Mouse (Mus musculus): ENCODE results near the gene Aasdhppt. TPM values are rescaled to one million over a fixed set of nuclear protein-coding genes. Genes with fewer than 3 reads are reported as not detected.

Gene Aasdhppt
- 30.6 and 32.2 TPM in 2 replicates for polyA plus RNA-seq (2015; fragmentation: Nextera tagmentation; extraction: Ambion mirVana)

DNA sequence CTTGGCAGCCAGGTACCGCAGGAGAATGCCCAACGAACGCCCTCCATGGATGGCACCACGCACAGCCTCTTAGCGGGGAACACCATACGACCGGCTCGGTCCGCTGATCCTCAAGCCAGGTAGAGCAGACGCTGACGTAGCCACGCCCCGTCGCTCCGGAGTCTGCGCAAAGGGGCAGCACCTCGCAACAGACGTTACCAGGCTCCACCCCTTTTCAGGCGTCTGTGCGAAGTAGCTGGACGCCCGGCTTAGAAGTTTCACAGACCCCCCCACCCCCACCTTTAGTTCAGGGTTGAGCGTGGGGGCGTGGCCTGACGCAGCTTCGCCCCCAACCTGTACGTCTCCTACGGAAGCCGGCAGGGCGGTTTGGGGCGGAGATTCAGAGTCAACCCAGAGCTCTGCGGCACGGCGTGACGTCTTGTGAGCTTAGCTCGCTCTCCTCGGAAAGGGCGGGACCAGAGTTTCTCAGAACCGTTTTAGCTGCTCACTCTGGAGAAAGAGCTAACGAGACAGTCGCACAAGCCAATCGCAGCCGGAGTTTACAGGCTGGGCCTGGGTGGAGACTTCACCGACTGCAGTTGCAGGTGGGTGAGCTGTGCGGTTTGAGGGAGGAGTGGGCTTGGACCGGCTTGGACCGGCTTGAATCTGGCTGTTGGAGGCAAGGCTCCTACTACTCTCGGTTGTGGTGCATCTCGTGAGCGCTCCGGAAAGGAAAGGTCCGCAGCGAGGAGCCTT lies at the start of gene Aasdhppt, which contains the start of gene Kbtbd3:
Aasdhppt (minus strand) TSS at position 121 of the 735 bp plus-strand sequence.
Kbtbd3 (plus strand) TSS at position 483 of the 735 bp plus-strand sequence.
- ATAC-seq (ENCODE audit: borderline replicate concordance, extremely low read depth, low FRiP score, low TSS enrichment), result peak; percentile 99
- under 1% methylated on average over 53 of the region's 53 CpGs for WGBS
- Histone ChIP-seq H3K27me3 (no peaks in the 10 kb centered on the region), H3K4me2 (peak within 1 kb of the TSS; percentile 63), H3K4me3 (peak within 1 kb of the TSS; percentile 82), H3K36me3 (no peaks in the 10 kb centered on the region), H3K4me1 (peaks cover 17% of the 10 kb centered on the region), H3K9me3 (no peaks in the 10 kb centered on the region), H3K27ac (peak within 1 kb of the TSS; percentile 83), H3K9ac (peak within 1 kb of the TSS; percentile 69)

GRCm38 (mm10) chr9:4353163-4353562 lies 43.9 kb upstream of the Aasdhppt start:
- Histone ChIP-seq H3K36me3 (no peaks in the 10 kb centered on the region), H3K27ac (no peak overlapping the region), H3K4me1 (no peaks in the 10 kb centered on the region), H3K4me2 (no peak overlapping the region), H3K4me3 (no peak overlapping the region), H3K9ac (no peak overlapping the region), H3K9me3 (no peaks in the 10 kb centered on the region), H3K27me3 (no peaks in the 10 kb centered on the region)
- ATAC-seq (ENCODE audit: borderline replicate concordance, extremely low read depth, low FRiP score, low TSS enrichment), result no peak
- 73% methylated on average over 1 of the region's 1 CpGs for WGBS

GRCm38 (mm10) chr9:4318939-4319721 lies 9.9 kb upstream of the Aasdhppt start:
- Histone ChIP-seq H3K4me3 (no peak overlapping the region), H3K9me3 (no peaks in the 10 kb centered on the region), H3K27me3 (no peaks in the 10 kb centered on the region), H3K9ac (no peak overlapping the region), H3K36me3 (no peaks in the 10 kb centered on the region), H3K27ac (no peak overlapping the region), H3K4me2 (no peak overlapping the region), H3K4me1 (no peaks in the 10 kb centered on the region)
- WGBS, result 72% methylated on average over 6 of the region's 6 CpGs
- no peak for ATAC-seq (ENCODE audit: borderline replicate concordance, extremely low read depth, low FRiP score, low TSS enrichment)

DNA sequence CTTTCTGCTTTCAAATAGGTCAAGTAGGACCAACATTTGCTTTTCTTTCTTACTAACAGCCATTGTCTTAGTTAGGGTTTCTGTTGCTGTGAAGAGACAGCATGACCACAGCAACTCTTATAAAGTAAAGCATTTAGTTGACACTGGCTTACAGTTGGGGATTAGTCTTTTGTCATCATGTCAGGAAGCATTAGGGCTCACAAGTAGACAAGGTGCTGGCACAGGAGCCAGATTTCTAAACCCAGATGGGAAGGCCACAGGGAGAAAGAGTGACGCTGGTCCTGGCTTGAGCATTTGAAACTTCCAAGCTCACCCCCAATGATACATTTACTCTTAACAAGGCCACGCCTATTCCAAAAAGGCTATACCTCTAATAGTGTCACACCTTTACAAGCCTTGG lies 6.5 kb upstream of the Aasdhppt start:
- ATAC-seq (ENCODE audit: borderline replicate concordance, extremely low read depth, low FRiP score, low TSS enrichment), result no peak
- no peak overlapping the region for H3K27ac ChIP-seq
- no peak overlapping the region for H3K4me3 ChIP-seq
- H3K9me3 ChIP-seq, result no peaks in the 10 kb centered on the region
- no peak overlapping the region for H3K9ac ChIP-seq
- 83% methylated on average over 2 of the region's 2 CpGs for WGBS
- no peaks in the 10 kb centered on the region for H3K27me3 ChIP-seq
- no peaks in the 10 kb centered on the region for H3K36me3 ChIP-seq
- peaks cover under 1% of the 10 kb centered on the region for H3K4me1 ChIP-seq
- H3K4me2 ChIP-seq, result no peak overlapping the region

DNA sequence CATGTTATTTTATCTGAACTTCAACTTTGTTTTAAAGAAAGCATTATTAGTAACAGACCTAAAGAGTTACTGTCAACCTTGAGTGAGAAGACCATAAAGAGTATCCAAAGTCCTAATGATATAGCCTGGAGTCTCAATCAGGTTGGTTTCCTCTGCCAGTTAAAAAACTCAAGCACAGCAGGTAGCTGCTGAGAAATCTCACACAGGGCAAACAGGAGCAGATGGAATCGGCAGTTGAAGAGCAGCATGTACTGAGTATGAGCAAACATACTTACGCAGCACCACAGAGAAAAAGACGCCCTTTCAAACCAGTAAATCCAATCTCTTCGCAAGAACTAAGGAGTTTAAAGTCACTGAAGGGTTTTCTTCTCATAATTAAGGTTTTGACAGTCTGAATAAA lies 4.7 kb upstream of the Aasdhppt start:
- Histone ChIP-seq H3K4me3 (no peak overlapping the region), H3K27me3 (no peaks in the 10 kb centered on the region), H3K4me2 (no peak overlapping the region), H3K9ac (no peak overlapping the region), H3K4me1 (peaks cover 6% of the 10 kb centered on the region), H3K27ac (no peak overlapping the region), H3K36me3 (no peaks in the 10 kb centered on the region), H3K9me3 (no peaks in the 10 kb centered on the region)
- 76% methylated on average over 4 of the region's 4 CpGs for WGBS
- no peak for ATAC-seq (ENCODE audit: borderline replicate concordance, extremely low read depth, low FRiP score, low TSS enrichment)

DNA sequence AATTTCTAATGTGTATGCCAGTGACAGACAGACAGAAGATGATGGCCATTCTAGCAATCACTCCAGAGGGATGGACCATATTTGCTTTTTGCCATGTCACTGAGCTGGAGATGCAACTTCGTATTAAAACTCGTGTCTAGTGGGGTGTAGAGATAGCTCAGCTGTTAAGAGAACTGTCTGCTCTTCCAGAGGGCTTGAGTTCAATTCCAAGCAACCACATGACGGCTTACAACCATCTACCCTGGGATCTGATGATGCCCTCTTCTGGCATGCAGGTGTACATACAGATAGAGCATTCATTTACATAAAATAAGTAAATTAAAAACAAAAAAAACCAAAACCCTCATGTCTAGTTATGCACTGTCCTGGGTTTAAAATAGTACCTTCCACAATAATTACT lies 1.9 kb upstream of the Aasdhppt start:
- no peak overlapping the region for H3K27ac ChIP-seq
- no peak for ATAC-seq (ENCODE audit: borderline replicate concordance, extremely low read depth, low FRiP score, low TSS enrichment)
- no peaks in the 10 kb centered on the region for H3K27me3 ChIP-seq
- peaks cover 17% of the 10 kb centered on the region for H3K4me1 ChIP-seq
- no peaks in the 10 kb centered on the region for H3K36me3 ChIP-seq
- no peak overlapping the region for H3K9ac ChIP-seq
- no peak overlapping the region for H3K4me2 ChIP-seq
- H3K9me3 ChIP-seq, result no peaks in the 10 kb centered on the region
- 79% methylated on average over 3 of the region's 3 CpGs for WGBS
- no peak overlapping the region; the same call in 1 of the 2 replicates for H3K4me3 ChIP-seq

GRCm38 (mm10) chr9:4310706-4311105 lies 1.4 kb upstream of the Aasdhppt start:
- Histone ChIP-seq H3K4me3 (peak overlapping the region; percentile 82), H3K4me1 (peaks cover 17% of the 10 kb centered on the region), H3K36me3 (no peaks in the 10 kb centered on the region), H3K4me2 (peak overlapping the region; percentile 63), H3K27me3 (no peaks in the 10 kb centered on the region), H3K9ac (peak overlapping the region; percentile 62), H3K27ac (no peak overlapping the region), H3K9me3 (no peaks in the 10 kb centered on the region)
- no peak for ATAC-seq (ENCODE audit: borderline replicate concordance, extremely low read depth, low FRiP score, low TSS enrichment)
- WGBS, result 57% methylated on average over 3 of the region's 3 CpGs

DNA sequence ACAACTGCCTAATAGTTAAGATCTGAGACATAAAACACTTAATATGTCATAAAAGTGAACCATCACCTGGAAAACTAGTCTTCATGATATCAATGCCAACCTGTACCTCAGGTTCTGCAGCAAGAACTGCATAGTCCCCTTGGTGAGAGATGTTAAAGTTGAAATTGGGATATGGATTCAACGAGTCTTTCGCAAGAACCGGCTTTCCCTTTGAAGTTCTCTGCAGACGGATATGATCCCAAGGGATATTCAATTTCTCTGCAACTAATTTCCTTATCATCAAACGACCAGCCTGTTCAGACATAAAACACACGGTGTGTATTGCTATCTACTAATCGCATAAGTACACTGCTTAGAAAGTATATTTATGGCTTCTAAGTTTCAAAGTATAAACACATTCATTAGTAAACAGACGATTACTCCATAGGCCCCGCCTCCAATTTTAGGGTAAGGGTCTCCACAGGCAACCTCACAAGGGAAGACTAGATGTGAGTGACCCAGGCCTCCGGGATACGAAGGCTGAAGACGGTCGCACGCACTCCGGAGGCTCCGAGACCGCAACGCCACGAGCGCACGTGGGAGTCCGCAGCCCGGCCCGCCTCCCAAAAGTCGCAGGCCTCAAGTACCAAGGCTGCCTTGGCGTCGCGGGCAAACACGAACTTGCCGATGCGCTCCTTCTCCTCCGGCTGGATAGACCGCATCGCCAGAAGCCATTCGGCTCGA lies 482 bp downstream of the Aasdhppt start:
- Histone ChIP-seq H3K27me3 (no peaks in the 10 kb centered on the region), H3K4me2 (peak overlapping the region; percentile 63), H3K4me3 (peak overlapping the region; percentile 82), H3K27ac (peak overlapping the region; percentile 82), H3K36me3 (no peaks in the 10 kb centered on the region), H3K9me3 (no peaks in the 10 kb centered on the region), H3K4me1 (peaks cover 17% of the 10 kb centered on the region), H3K9ac (peak overlapping the region; percentile 69)
- peak; percentile 53; the same call in 1 of the 2 replicates for ATAC-seq (ENCODE audit: borderline replicate concordance, extremely low read depth, low FRiP score, low TSS enrichment)
- under 1% methylated on average over 36 of the region's 36 CpGs for WGBS

GRCm38 (mm10) chr9:4304867-4305266 lies 4.4 kb downstream of the Aasdhppt start:
- ATAC-seq (ENCODE audit: borderline replicate concordance, extremely low read depth, low FRiP score, low TSS enrichment), result no peak
- 51% methylated on average over 1 of the region's 1 CpGs for WGBS
- H3K27me3 ChIP-seq, result no peaks in the 10 kb centered on the region
- H3K36me3 ChIP-seq, result peaks cover 9% of the 10 kb centered on the region; the same call in 1 of the 2 replicates
- no peak overlapping the region for H3K9ac ChIP-seq
- no peak overlapping the region for H3K4me3 ChIP-seq
- no peak overlapping the region for H3K27ac ChIP-seq
- no peaks in the 10 kb centered on the region for H3K9me3 ChIP-seq
- no peak overlapping the region for H3K4me2 ChIP-seq
- peaks cover 11% of the 10 kb centered on the region for H3K4me1 ChIP-seq

- H3K9ac ChIP-seq, result no peak overlapping the region
- WGBS, result 93% methylated on average over 2 of the region's 2 CpGs
- no peaks in the 10 kb centered on the region for H3K27me3 ChIP-seq
- H3K36me3 ChIP-seq, result peaks cover 20% of the 10 kb centered on the region
- H3K27ac ChIP-seq, result no peak overlapping the region
- no peak overlapping the region for H3K4me2 ChIP-seq
- H3K9me3 ChIP-seq, result no peaks in the 10 kb centered on the region
- no peak overlapping the region for H3K4me3 ChIP-seq
- no peaks in the 10 kb centered on the region for H3K4me1 ChIP-seq
- ATAC-seq (ENCODE audit: borderline replicate concordance, extremely low read depth, low FRiP score, low TSS enrichment), result no peak
These were observed 8.8 kb downstream of the Aasdhppt start for GRCm38 (mm10) chr9:4300466-4300865.

DNA sequence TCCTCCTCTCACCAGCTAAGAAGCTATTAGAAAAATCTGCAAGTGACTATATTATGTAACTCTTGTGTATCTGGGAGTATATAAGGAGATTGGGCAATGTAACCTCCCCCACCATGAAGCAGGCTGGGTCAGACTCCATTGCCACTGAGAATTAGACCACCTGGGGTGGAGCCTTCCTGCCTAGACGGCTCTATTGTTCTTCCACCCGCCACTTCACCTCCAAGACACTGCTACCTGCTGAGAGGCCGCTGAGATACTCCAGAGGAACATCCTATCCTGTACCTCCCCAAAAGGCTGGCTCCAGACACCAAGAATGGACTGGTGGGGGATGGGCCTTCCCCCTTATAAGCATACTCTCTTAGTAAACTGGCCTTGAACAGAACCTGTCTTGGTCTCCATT lies 25.4 kb downstream of the Aasdhppt start:
- 23% methylated on average over 3 of the region's 3 CpGs for WGBS
- Histone ChIP-seq H3K36me3 (peaks cover 7% of the 10 kb centered on the region; the same call in 1 of the 2 replicates), H3K9ac (no peak overlapping the region), H3K27ac (no peak overlapping the region), H3K4me1 (no peaks in the 10 kb centered on the region), H3K4me3 (no peak overlapping the region), H3K27me3 (no peaks in the 10 kb centered on the region), H3K9me3 (no peaks in the 10 kb centered on the region), H3K4me2 (no peak overlapping the region)
- no peak for ATAC-seq (ENCODE audit: borderline replicate concordance, extremely low read depth, low FRiP score, low TSS enrichment)

All from lung, embryonic 15.5 days (tissue).